Mouse (Mus musculus) neural tube, embryonic 11.5 days (tissue): ENCODE results near the gene Skap2. TPM values are rescaled to one million over a fixed set of nuclear protein-coding genes. Genes with fewer than 3 reads are reported as not detected.

Experiments
- ATAC-seq: fragments of 200-750 bp; cut with Nextera tagmentation; 2 replicates; pipeline ENCODE4 v1.8.0; 2017; ENCODE audit warnings: moderate number of reproducible peaks, mild to moderate bottlenecking, moderate TSS enrichment, moderate library complexity; ENCODE audit not compliant: insufficient read depth, low FRiP score, low TSS enrichment
- DNase-seq: peaks from one replicate; pipeline ENCODE4 v3.0.0-alpha.2; 2015; ENCODE audit warnings: low spot score
- H3K27ac ChIP-seq: fragments of 300-500 bp; sonication (generic); 2 replicates; pipeline ENCODE4 v1.5.1; 2014; ENCODE audit warnings: low read depth, mild to moderate bottlenecking, low read length
- H3K27me3 ChIP-seq: fragments of 300-500 bp; sonication (generic); 2 replicates; pipeline ENCODE4 v1.6.1; 2014; ENCODE audit warnings: mild to moderate bottlenecking, low read length, mixed read lengths; ENCODE audit not compliant: control insufficient read depth, insufficient read depth
- H3K36me3 ChIP-seq: fragments of 300-500 bp; sonication (generic); 2 replicates; pipeline ENCODE4 v1.6.1; 2014; ENCODE audit warnings: mild to moderate bottlenecking, low read length, moderate library complexity, mixed read lengths; ENCODE audit not compliant: control insufficient read depth, insufficient read depth
- H3K4me1 ChIP-seq: fragments of 300-500 bp; sonication (generic); 2 replicates; pipeline ENCODE4 v1.6.1; 2014; ENCODE audit warnings: low read length, mixed read lengths; ENCODE audit not compliant: control insufficient read depth, insufficient read depth
- H3K4me2 ChIP-seq: fragments of 300-500 bp; sonication (generic); 2 replicates; pipeline ENCODE4 v1.6.1; 2014; ENCODE audit warnings: low read depth, mild to moderate bottlenecking, moderate library complexity
- H3K4me3 ChIP-seq: fragments of 300-500 bp; sonication (generic); 2 replicates; pipeline ENCODE4 v1.5.1; 2014; ENCODE audit warnings: low read depth, low read length
- H3K9ac ChIP-seq: fragments of 300-500 bp; sonication (generic); 2 replicates; pipeline ENCODE4 v1.6.1; 2014; ENCODE audit warnings: mild to moderate bottlenecking, low read length
- H3K9me3 ChIP-seq: fragments of 300-500 bp; sonication (generic); 2 replicates; pipeline ENCODE4 v1.6.1; 2016; ENCODE audit warnings: low read length; ENCODE audit not compliant: control insufficient read depth
- WGBS: fragments of 180-500 bp; shearing (Covaris S2); extraction: QIAGEN DNeasy Blood & Tissue Kit; methylation state at CpG from one replicate; pipeline ENCODE4 v1.1.7; 2014; 5-methylcytosine and 5-hydroxymethylcytosine counted together
- polyA plus RNA-seq: library from polyadenylated mRNA; unstranded; fragments of >200 nt; fragmentation: Nextera tagmentation; extraction: Ambion mirVana; gene quantifications from 2 replicates; pipeline ENCODE4 v1.2.1, GENCODE M21; 2014

The Skap2 gene
- polyA plus RNA-seq, 1 experiment from 2014 or later: 71.8 TPM

- H3K4me1 ChIP-seq: no peaks in the 10 kb centered on the region
- no peak overlapping the region for H3K4me2 ChIP-seq
- H3K4me3 ChIP-seq: no peak overlapping the region
- H3K9me3 ChIP-seq: no peaks in the 10 kb centered on the region
- H3K27ac ChIP-seq: no peak overlapping the region
- H3K36me3 ChIP-seq: no peaks in the 10 kb centered on the region
- no peaks in the 10 kb centered on the region for H3K27me3 ChIP-seq
- no peak overlapping the region for H3K9ac ChIP-seq
- no peak for ATAC-seq
- DNase-seq: no peak
- 95% methylated on average over 3 of the region's 3 CpGs for WGBS
These were observed 117.6 kb downstream of the Skap2 start for GRCm38 (mm10) chr6:51894717-51895116.

- Histone ChIP-seq H3K9ac (no peak overlapping the region), H3K4me3 (no peak overlapping the region), H3K9me3 (no peaks in the 10 kb centered on the region), H3K27me3 (no peaks in the 10 kb centered on the region), H3K4me2 (no peak overlapping the region), H3K27ac (no peak overlapping the region), H3K4me1 (no peaks in the 10 kb centered on the region), H3K36me3 (no peaks in the 10 kb centered on the region)
- WGBS: 84% methylated on average over 5 of the region's 5 CpGs
- ATAC-seq: no peak
- DNase-seq: no peak
These were observed 122.0 kb downstream of the Skap2 start for GRCm38 (mm10) chr6:51890356-51890755.

GRCm38 (mm10) chr6:51889824-51890223, 122.5 kb downstream of the Skap2 start:
- H3K4me2 ChIP-seq: no peak overlapping the region

GRCm38 (mm10) chr6:51886902-51887431, 125.4 kb downstream of the Skap2 start:
- DNase-seq (no peak), ATAC-seq (no peak)
- H3K4me2 ChIP-seq: no peak overlapping the region
- no peak overlapping the region for H3K4me3 ChIP-seq
- no peak overlapping the region for H3K9ac ChIP-seq
- no peaks in the 10 kb centered on the region for H3K36me3 ChIP-seq
- no peak overlapping the region for H3K27ac ChIP-seq
- H3K4me1 ChIP-seq: no peaks in the 10 kb centered on the region
- WGBS: 75% methylated on average over 3 of the region's 3 CpGs
- H3K27me3 ChIP-seq: no peaks in the 10 kb centered on the region
- no peaks in the 10 kb centered on the region for H3K9me3 ChIP-seq

More at GRCm38 (mm10) chr6:51889824-51890223, 122.5 kb downstream of the Skap2 start:
- no peaks in the 10 kb centered on the region for H3K4me1 ChIP-seq
- H3K9me3 ChIP-seq: no peaks in the 10 kb centered on the region
- DNase-seq (no peak), ATAC-seq (no peak)
- H3K36me3 ChIP-seq: no peaks in the 10 kb centered on the region
- H3K27me3 ChIP-seq: no peaks in the 10 kb centered on the region
- no peak overlapping the region for H3K27ac ChIP-seq
- no peak overlapping the region for H3K4me3 ChIP-seq
- 80% methylated on average over 4 of the region's 4 CpGs for WGBS
- H3K9ac ChIP-seq: no peak overlapping the region

- Histone ChIP-seq H3K4me1 (peaks cover 8% of the 10 kb centered on the region), H3K4me3 (no peak overlapping the region), H3K4me2 (no peak overlapping the region), H3K9me3 (no peaks in the 10 kb centered on the region), H3K27me3 (no peaks in the 10 kb centered on the region), H3K9ac (no peak overlapping the region), H3K27ac (no peak overlapping the region), H3K36me3 (no peaks in the 10 kb centered on the region)
- 89% methylated on average over 5 of the region's 5 CpGs for WGBS
- ATAC-seq (no peak), DNase-seq (no peak)
These were observed 129.5 kb downstream of the Skap2 start for GRCm38 (mm10) chr6:51882880-51883274.

- H3K4me2 ChIP-seq: no peak overlapping the region
- WGBS: 81% methylated on average over 17 of the region's 17 CpGs
- DNase-seq: no peak
- H3K4me3 ChIP-seq: no peak overlapping the region
- ATAC-seq: no peak
- no peaks in the 10 kb centered on the region for H3K36me3 ChIP-seq
- no peak overlapping the region for H3K27ac ChIP-seq
- H3K9ac ChIP-seq: no peak overlapping the region
- no peaks in the 10 kb centered on the region for H3K9me3 ChIP-seq
- no peaks in the 10 kb centered on the region for H3K27me3 ChIP-seq
- H3K4me1 ChIP-seq: peaks cover 9% of the 10 kb centered on the region
These were observed 130.0 kb downstream of the Skap2 start for GRCm38 (mm10) chr6:51882266-51882879.

- Histone ChIP-seq H3K9me3 (no peaks in the 10 kb centered on the region), H3K4me3 (no peak overlapping the region), H3K9ac (no peak overlapping the region), H3K4me2 (no peak overlapping the region), H3K4me1 (peaks cover 19% of the 10 kb centered on the region), H3K27ac (0 out of 2 replicates have a peak overlapping the region, but pooled peaks have one; percentile 11), H3K36me3 (no peaks in the 10 kb centered on the region), H3K27me3 (no peaks in the 10 kb centered on the region)
- ATAC-seq (no peak), DNase-seq (no peak)
- 50% methylated on average over 13 of the region's 13 CpGs for WGBS
These were observed 131.0 kb downstream of the Skap2 start for GRCm38 (mm10) chr6:51881181-51881968.

- no peaks in the 10 kb centered on the region for H3K36me3 ChIP-seq
- no peak overlapping the region for H3K4me3 ChIP-seq
- peaks cover 20% of the 10 kb centered on the region for H3K4me1 ChIP-seq
- WGBS: 41% methylated on average over 6 of the region's 6 CpGs
- no peaks in the 10 kb centered on the region for H3K27me3 ChIP-seq
- no peak for ATAC-seq
- H3K27ac ChIP-seq: peak overlapping the region; percentile 11; the same call in 1 of the 2 replicates
- no peaks in the 10 kb centered on the region for H3K9me3 ChIP-seq
- H3K4me2 ChIP-seq: no peak overlapping the region
- H3K9ac ChIP-seq: no peak overlapping the region
- DNase-seq: no peak
These were observed 131.6 kb downstream of the Skap2 start for GRCm38 (mm10) chr6:51880778-51881177.
